Mouse (Mus musculus) small intestine, adult 2 months (tissue): ENCODE data around the gene Fam78b.

Experiments
- CTCF ChIP-seq: fragments of 200-500 bp; IDR thresholded peaks from 2 replicates; pipeline ENCODE4 v1.5.1; 2012; ENCODE audit warnings: low read depth, mild to moderate bottlenecking, control low read depth, inconsistent platforms, low read length, moderate library complexity, mixed read lengths; ENCODE audit not compliant: insufficient replicate concordance, insufficient read length; ENCODE audit errors: extremely low read depth
- POLR2A ChIP-seq: fragments of 200-500 bp; IDR thresholded peaks from 2 replicates; pipeline ENCODE4 v1.6.1; 2012; ENCODE audit warnings: low read depth, mild to moderate bottlenecking, control low read depth, inconsistent platforms, low read length, moderate library complexity

GRCm38 (mm10) chr1:167022001-167022424, 20.8 kb downstream of the Fam78b start:
- TF ChIP-seq CTCF (no peak), POLR2A (no peak)
